Mouse (Mus musculus): ENCODE results near the gene Pcsk6.

GRCm38 (mm10) chr7:66080231-66080613 lies 218.7 kb downstream of the Pcsk6 start:
- no peak for TF ChIP-seq TAL1 (conservative IDR thresholded peaks at IDR 0.05; ENCODE audit: low read depth, low read length)
- no peak for TF ChIP-seq CTCF (IDR thresholded peaks at IDR 0.05; ENCODE audit: low read depth, low read length)
- no peak for TF ChIP-seq POLR2AphosphoS5 (IDR thresholded peaks at IDR 0.05; ENCODE audit: insufficient replicate concordance, low read depth, low read length)
- TF ChIP-seq GATA1 (IDR thresholded peaks at IDR 0.05; ENCODE audit: borderline replicate concordance, low read length): no peak
